Mouse (Mus musculus): ENCODE results near the gene Gm15517.

Gene Gm15517

DNA sequence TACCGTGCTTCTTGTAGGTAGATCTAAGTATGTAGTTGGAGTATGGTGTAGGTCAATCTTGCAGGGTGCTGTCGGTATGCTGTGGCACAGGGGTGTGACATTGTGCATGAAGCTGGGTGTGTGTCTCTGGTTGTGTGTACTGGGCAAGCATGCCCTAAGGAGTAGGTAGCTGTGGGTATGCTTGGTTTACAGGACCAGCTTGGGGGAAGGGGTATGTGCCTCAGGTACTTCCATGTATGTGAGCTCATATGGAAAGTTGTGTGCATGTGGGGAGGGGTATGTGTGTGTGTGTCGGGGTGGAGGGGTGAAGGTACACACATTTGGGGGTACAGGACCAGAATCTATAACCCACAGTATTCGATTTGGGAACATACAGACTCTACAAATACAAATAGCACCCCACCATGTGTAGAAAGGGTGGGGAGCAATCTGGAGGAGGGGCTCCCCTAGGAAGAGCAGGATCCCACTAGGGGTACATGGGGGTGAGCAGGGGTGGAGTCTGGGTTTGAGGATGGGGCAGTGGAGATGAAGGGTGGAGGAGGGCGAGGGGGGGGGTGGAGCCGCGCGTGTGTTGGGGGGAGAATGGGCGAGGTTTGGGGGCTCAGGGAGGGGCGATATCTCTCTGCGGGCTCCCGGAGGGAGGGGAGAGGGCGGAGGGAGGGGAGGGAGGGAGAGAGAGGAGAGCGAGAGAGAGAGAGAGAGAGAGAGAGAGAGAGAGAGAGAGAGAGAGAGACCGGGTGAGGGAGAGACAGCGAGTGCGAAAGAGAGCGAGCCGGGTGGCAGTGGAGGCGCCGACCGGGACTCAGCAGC is 48.4 kb downstream of the Gm15517 start, which contains the start of gene Shank1:
Shank1 (plus strand) TSS at position 779 of the 810 bp plus-strand sequence.
- DNase-seq (ENCODE audit: extremely low spot score, low spot score), result peak; percentile 17

DNA sequence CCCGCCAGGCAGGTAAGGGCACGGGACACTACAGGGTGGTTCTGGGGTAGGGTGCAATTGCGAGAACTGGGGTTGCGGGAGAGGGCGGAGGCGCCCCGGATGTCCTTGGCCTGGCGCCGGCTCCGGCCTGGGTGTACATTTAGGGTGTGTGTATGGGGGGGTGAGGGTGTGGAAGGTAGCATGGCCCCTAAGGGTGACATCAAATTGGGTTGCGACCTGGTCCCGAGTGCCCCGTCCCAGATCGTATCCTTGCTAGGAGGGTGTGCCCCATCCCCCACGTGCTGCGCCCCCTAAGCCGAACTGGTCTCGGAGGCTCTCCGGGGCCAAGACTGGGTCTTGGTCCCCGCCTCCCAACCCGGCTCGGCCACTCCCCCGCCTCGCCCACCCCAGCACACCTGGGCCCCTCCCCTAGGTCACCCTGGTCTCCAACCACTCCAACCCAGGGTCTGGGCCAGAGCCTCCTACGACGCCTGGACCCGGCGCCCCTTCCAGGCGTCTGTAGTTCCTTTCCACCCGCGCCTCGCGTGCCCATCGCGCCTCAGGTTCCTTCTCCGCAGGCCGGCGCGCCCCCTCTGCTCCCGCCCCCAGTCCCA is 49.1 kb downstream of the Gm15517 start:
- DNase-seq (ENCODE audit: extremely low spot score, low spot score), result peak; percentile 57

DNA sequence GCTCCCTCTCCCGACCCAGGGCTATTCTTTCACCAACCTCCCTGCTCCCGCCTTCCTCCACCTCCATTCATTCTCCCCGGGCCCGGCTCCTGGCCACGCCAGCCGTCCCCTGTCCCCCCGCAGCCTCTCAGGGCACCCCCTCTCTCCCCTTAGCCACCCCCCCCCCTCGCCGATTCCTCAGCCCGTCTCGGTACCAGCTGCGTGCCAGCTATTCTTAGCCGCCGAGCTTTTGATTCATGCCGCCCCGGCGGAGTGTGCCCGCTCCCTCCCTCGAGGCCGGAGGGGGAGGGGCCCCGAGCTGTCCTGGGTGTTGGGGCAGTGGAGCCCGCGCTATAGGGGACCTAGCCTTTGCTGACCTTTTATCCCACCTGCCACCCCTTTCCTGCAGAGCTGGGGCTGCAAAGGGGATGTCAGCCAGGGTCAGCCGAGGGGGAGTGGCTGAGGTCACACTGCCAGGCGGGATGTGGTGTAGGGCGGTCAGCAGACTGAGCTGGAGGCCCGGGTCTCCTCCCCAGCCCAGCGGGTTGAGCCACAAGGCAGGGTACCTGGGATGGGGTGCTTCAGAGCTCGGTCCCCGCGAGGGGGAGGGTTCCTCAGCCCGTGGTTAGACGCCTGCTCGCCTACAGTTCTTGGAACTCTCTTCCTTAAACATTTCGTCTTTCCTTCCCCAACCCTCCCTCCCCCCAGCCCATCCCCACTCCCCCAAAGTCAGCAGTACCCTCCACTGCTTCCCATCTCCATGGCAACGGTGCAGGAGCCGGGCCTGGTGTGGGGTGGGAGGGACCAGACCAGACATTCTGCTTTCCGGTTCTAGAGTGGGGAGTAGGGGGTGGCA is 49.8 kb downstream of the Gm15517 start:
- DNase-seq (ENCODE audit: extremely low spot score, low spot score), result peak; percentile 59

All from neural tube, embryonic 10.5 days (tissue).